Mouse (Mus musculus) MEL (cell line): ENCODE measurements around the gene Zfp296.

Source experiments
- MYC ChIP-seq: IDR thresholded peaks from 2 replicates; pipeline ENCODE4 v1.6.1; 2011; ENCODE audit warnings: low read depth, mild to moderate bottlenecking, low read length, improper control_type of control experiment, moderate library complexity
- SMC3 ChIP-seq: IDR thresholded peaks from 2 replicates; pipeline ENCODE4 v1.6.1; 2011; ENCODE audit warnings: low read depth, low read length, improper control_type of control experiment

DNA sequence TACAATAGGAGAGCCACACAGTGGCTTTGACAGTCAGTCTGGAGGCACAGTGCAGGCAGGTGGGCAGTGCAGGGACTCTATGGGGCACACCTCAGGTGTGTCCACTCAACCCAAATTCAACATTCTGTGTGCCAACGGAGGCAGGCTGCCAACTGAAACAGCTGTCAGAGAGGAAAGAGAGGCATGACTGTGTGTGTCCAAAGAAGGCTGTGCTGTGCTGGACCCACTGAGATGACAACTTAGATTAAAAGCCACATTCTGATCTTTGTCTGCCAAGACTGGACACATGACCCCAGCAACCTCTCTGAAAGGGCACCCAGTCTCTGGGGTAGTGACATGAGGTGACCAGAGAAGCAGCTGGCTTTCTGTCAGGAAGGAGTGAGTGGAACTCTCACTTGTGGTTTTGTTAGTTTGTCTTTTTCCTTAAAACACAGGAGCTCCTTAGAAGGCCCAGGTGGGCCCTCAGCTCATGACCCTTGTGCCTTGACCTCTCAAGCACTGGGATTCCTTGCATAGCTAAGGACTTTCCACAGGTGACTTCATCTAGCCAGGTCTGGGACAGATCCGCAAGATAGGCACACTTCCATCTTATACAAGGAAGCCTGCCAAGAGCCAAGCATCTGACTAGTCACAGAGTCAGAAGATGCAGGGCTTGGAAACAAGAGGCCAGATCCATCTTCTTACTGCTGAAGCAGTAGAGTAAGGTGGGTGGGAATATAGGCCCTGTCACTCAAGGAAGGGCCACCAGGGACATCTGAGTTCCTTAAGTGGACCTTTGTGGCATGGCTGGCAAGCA lies 36.1 kb upstream of the Zfp296 start:
- TF ChIP-seq MYC (no peak), SMC3 (no peak)
